Mouse (Mus musculus) liver, adult 2 months (tissue): ENCODE data around the gene Prkcz.
A peak's percentile ranks its signal among the peaks of the same experiment; 100 is the strongest.

ENCODE experiments used
- CTCF ChIP-seq: fragments of 200-500 bp; IDR thresholded peaks from 2 replicates; pipeline ENCODE4 v1.5.1; 2011; ENCODE audit warnings: low read depth, low read length, control low read depth
- POLR2A ChIP-seq: fragments of 200-500 bp; IDR thresholded peaks from 2 replicates; pipeline ENCODE4 v1.6.1; 2011; ENCODE audit warnings: low read length, control low read depth; ENCODE audit not compliant: insufficient read depth; ENCODE audit errors: extremely low read depth

GRCm38 (mm10) chr4:155357601-155358000, 3.6 kb downstream of the Prkcz start:
- TF ChIP-seq CTCF: peak; percentile 48; the same call in 1 of the 2 replicates
- TF ChIP-seq POLR2A: no peak
